Mouse (Mus musculus): ENCODE results near the gene Atp6v1g3. TPM values are rescaled to one million over a fixed set of nuclear protein-coding genes. Genes with fewer than 3 reads are reported as not detected.

Gene Atp6v1g3
- total RNA-seq, 2 experiments from 2014 or later: not detected

GRCm38 (mm10) chr1:138288721-138289120 lies 15.2 kb downstream of the Atp6v1g3 start:
- DNase-seq (ENCODE audit: low spot score in 2 of 2): no peak

- peak in 1 of 2 experiments; percentile 34 for DNase-seq (ENCODE audit: low spot score in 2 of 2)
Measured at GRCm38 (mm10) chr1:138289455-138290425, 16.2 kb downstream of the Atp6v1g3 start.

- DNase-seq (ENCODE audit: low spot score in 2 of 2): no peak
Measured at GRCm38 (mm10) chr1:138291463-138291862, 17.9 kb downstream of the Atp6v1g3 start.

- DNase-seq (ENCODE audit: low spot score in 2 of 2): no peak
Measured at GRCm38 (mm10) chr1:138294487-138294886, 20.9 kb downstream of the Atp6v1g3 start.

GRCm38 (mm10) chr1:138298156-138298555 lies 24.6 kb downstream of the Atp6v1g3 start:
- DNase-seq (ENCODE audit: low spot score in 2 of 2): no peak

GRCm38 (mm10) chr1:138299576-138299975 lies 26.0 kb downstream of the Atp6v1g3 start:
- DNase-seq (ENCODE audit: low spot score in 2 of 2): no peak

- no peak for DNase-seq (ENCODE audit: low spot score in 2 of 2)
Measured at GRCm38 (mm10) chr1:138301920-138302319, 28.4 kb downstream of the Atp6v1g3 start.

- DNase-seq (ENCODE audit: low spot score in 2 of 2): no peak
Measured at GRCm38 (mm10) chr1:138302756-138303155, 29.2 kb downstream of the Atp6v1g3 start.

- DNase-seq (ENCODE audit: low spot score in 2 of 2): no peak
Measured at GRCm38 (mm10) chr1:138303296-138303695, 29.8 kb downstream of the Atp6v1g3 start.

- DNase-seq (ENCODE audit: low spot score in 2 of 2): no peak
Measured at GRCm38 (mm10) chr1:138304141-138304915, 30.8 kb downstream of the Atp6v1g3 start.

GRCm38 (mm10) chr1:138322657-138323056 lies 49.1 kb downstream of the Atp6v1g3 start:
- no peak for DNase-seq (ENCODE audit: low spot score in 2 of 2)

GRCm38 (mm10) chr1:138323076-138323630 lies 49.6 kb downstream of the Atp6v1g3 start:
- no peak for DNase-seq (ENCODE audit: low spot score in 2 of 2)

- DNase-seq (ENCODE audit: low spot score in 2 of 2): no peak
Measured at GRCm38 (mm10) chr1:138326091-138326490, 52.6 kb downstream of the Atp6v1g3 start.

GRCm38 (mm10) chr1:138326566-138326965 lies 53.0 kb downstream of the Atp6v1g3 start:
- no peak for DNase-seq (ENCODE audit: low spot score in 2 of 2)

- no peak for DNase-seq (ENCODE audit: low spot score in 2 of 2)
Measured at GRCm38 (mm10) chr1:138327466-138328245, 54.1 kb downstream of the Atp6v1g3 start.

GRCm38 (mm10) chr1:138328320-138328719 lies 54.8 kb downstream of the Atp6v1g3 start:
- peak; percentile 36 to 75 for DNase-seq (ENCODE audit: low spot score in 2 of 2)

GRCm38 (mm10) chr1:138330556-138330955 lies 57.0 kb downstream of the Atp6v1g3 start:
- DNase-seq (ENCODE audit: low spot score in 2 of 2): no peak

- no peak for DNase-seq (ENCODE audit: low spot score in 2 of 2)
Measured at GRCm38 (mm10) chr1:138331596-138331995, 58.1 kb downstream of the Atp6v1g3 start.

GRCm38 (mm10) chr1:138334701-138335100 lies 61.2 kb downstream of the Atp6v1g3 start:
- no peak for DNase-seq (ENCODE audit: low spot score in 2 of 2)

GRCm38 (mm10) chr1:138337417-138337816 lies 63.9 kb downstream of the Atp6v1g3 start:
- DNase-seq (ENCODE audit: low spot score in 2 of 2): no peak
